Mouse (Mus musculus): ENCODE measurements around the gene Aasdh. TPM values are rescaled to one million over a fixed set of nuclear protein-coding genes. Genes with fewer than 3 reads are reported as not detected.

Gene Aasdh
- total RNA-seq, 1 experiment: 18.0 TPM

- peak within 1 kb of the TSS; percentile 83 to 88 for H3K4me3 ChIP-seq (ENCODE audit: insufficient read depth in 1 of 2, low read depth in 1 of 2, low read length in 2 of 2, poor library complexity in 1 of 2, severe bottlenecking in 1 of 2)
- TF ChIP-seq HCFC1 (IDR thresholded peaks at IDR 0.05; ENCODE audit: borderline replicate concordance, insufficient read depth, low read length) (peak; percentile 74; the same call in 1 of the 2 replicates), ZC3H11A (IDR thresholded peaks at IDR 0.05; ENCODE audit: borderline replicate concordance, low read depth, low read length) (0 out of 2 replicates have a peak, but pooled peaks have one; percentile 23), MAFK (IDR thresholded peaks at IDR 0.05; ENCODE audit: insufficient read depth, low read depth, low read length) (no peak)
- peak within 1 kb of the TSS; percentile 92 for H3K9ac ChIP-seq (ENCODE audit: insufficient read depth, low read depth, low read length, poor library complexity, severe bottlenecking)
- no peaks in the 10 kb centered on the region for H3K9me3 ChIP-seq (ENCODE audit: control insufficient read depth, insufficient read depth, low read depth, low read length)
- peak; percentile 98 for DNase-seq (ENCODE audit: low read depth, low spot score)
- H3K36me3 ChIP-seq (ENCODE audit: control insufficient read depth, insufficient read depth, low read length, poor library complexity, severe bottlenecking): peaks cover 17% of the 10 kb centered on the region
- H3K4me1 ChIP-seq (ENCODE audit: control insufficient read depth in 2 of 2, insufficient read depth in 2 of 2, low read length in 2 of 2, poor library complexity in 1 of 2): peaks cover 3 to 11% of the 10 kb centered on the region in 2 experiments; a peak in 2 of 4 replicates
- peak within 1 kb of the TSS; percentile 91 for H3K27ac ChIP-seq (ENCODE audit: insufficient read depth, low read depth, low read length, poor library complexity, severe bottlenecking)
- in situ Hi-C loops (cut with MboI; ENCODE audit: low sequenced_read_pairs in 2 of 2, unreplicated experiment in 2 of 2): no loop called here
Observed at GRCm38 (mm10) chr5:76951106-76952027, 46.1 kb upstream of the Aasdh start, which contains the start of the genes Paics and Ppat. Gene Paics (plus strand): TSS chr5:76951307. Gene Ppat (minus strand): TSS chr5:76951578.

- Histone ChIP-seq H3K36me3 (ENCODE audit: control insufficient read depth, insufficient read depth, low read length, poor library complexity, severe bottlenecking) (peaks cover 17% of the 10 kb centered on the region), H3K9ac (ENCODE audit: insufficient read depth, low read depth, low read length, poor library complexity, severe bottlenecking) (peak overlapping the region; percentile 87), H3K4me1 (ENCODE audit: control insufficient read depth in 2 of 2, insufficient read depth in 2 of 2, low read length in 2 of 2, poor library complexity in 1 of 2) (peaks cover 3 to 11% of the 10 kb centered on the region in 2 experiments; a peak in 2 of 4 replicates), H3K9me3 (ENCODE audit: control insufficient read depth, insufficient read depth, low read depth, low read length) (no peaks in the 10 kb centered on the region), H3K27ac (ENCODE audit: insufficient read depth, low read depth, low read length, poor library complexity, severe bottlenecking) (peak overlapping the region; percentile 55), H3K4me3 (ENCODE audit: insufficient read depth in 1 of 2, low read depth in 1 of 2, low read length in 2 of 2, poor library complexity in 1 of 2, severe bottlenecking in 1 of 2) (peak overlapping the region; percentile 76 to 83)
- in situ Hi-C loops (cut with MboI; ENCODE audit: low sequenced_read_pairs in 2 of 2, unreplicated experiment in 2 of 2): no loop called here
- no peak for DNase-seq (ENCODE audit: low read depth, low spot score)
- TF ChIP-seq MAFK (IDR thresholded peaks at IDR 0.05; ENCODE audit: insufficient read depth, low read depth, low read length) (no peak), CHD2 (IDR thresholded peaks at IDR 0.05; ENCODE audit: low read depth, low read length) (no peak), ZC3H11A (IDR thresholded peaks at IDR 0.05; ENCODE audit: borderline replicate concordance, low read depth, low read length) (no peak), HCFC1 (IDR thresholded peaks at IDR 0.05; ENCODE audit: borderline replicate concordance, insufficient read depth, low read length) (no peak), ZNF384 (IDR thresholded peaks at IDR 0.05; ENCODE audit: low read depth, low read length) (no peak)
Observed at GRCm38 (mm10) chr5:76950343-76951105, 45.2 kb upstream of the Aasdh start.

GRCm38 (mm10) chr5:76947758-76948157 lies 42.4 kb upstream of the Aasdh start:
- Histone ChIP-seq H3K9me3 (ENCODE audit: control insufficient read depth, insufficient read depth, low read depth, low read length) (no peaks in the 10 kb centered on the region), H3K36me3 (ENCODE audit: control insufficient read depth, insufficient read depth, low read length, poor library complexity, severe bottlenecking) (peaks cover 7% of the 10 kb centered on the region), H3K4me3 (ENCODE audit: insufficient read depth in 1 of 2, low read depth in 1 of 2, low read length in 2 of 2, poor library complexity in 1 of 2, severe bottlenecking in 1 of 2) (no peak overlapping the region), H3K27ac (ENCODE audit: insufficient read depth, low read depth, low read length, poor library complexity, severe bottlenecking) (no peak overlapping the region), H3K9ac (ENCODE audit: insufficient read depth, low read depth, low read length, poor library complexity, severe bottlenecking) (no peak overlapping the region), H3K4me1 (ENCODE audit: control insufficient read depth in 2 of 2, insufficient read depth in 2 of 2, low read length in 2 of 2, poor library complexity in 1 of 2) (peaks cover 4% of the 10 kb centered on the region in 2 experiments; a peak in 2 of 4 replicates)
- TF ChIP-seq ZC3H11A (IDR thresholded peaks at IDR 0.05; ENCODE audit: borderline replicate concordance, low read depth, low read length) (no peak), HCFC1 (IDR thresholded peaks at IDR 0.05; ENCODE audit: borderline replicate concordance, insufficient read depth, low read length) (no peak), CHD2 (IDR thresholded peaks at IDR 0.05; ENCODE audit: low read depth, low read length) (no peak), MAFK (IDR thresholded peaks at IDR 0.05; ENCODE audit: insufficient read depth, low read depth, low read length) (no peak), ZNF384 (IDR thresholded peaks at IDR 0.05; ENCODE audit: low read depth, low read length) (no peak)
- no peak for DNase-seq (ENCODE audit: low read depth, low spot score)
- in situ Hi-C loops (cut with MboI; ENCODE audit: low sequenced_read_pairs in 2 of 2, unreplicated experiment in 2 of 2): no loop called here

GRCm38 (mm10) chr5:76947142-76947541 lies 41.8 kb upstream of the Aasdh start:
- in situ Hi-C loops (cut with MboI; ENCODE audit: low sequenced_read_pairs in 2 of 2, unreplicated experiment in 2 of 2): no loop called here

More at GRCm38 (mm10) chr5:76947142-76947541, 41.8 kb upstream of the Aasdh start:
- Histone ChIP-seq H3K4me1 (ENCODE audit: control insufficient read depth in 2 of 2, insufficient read depth in 2 of 2, low read length in 2 of 2, poor library complexity in 1 of 2) (peaks cover 4% of the 10 kb centered on the region in 2 experiments; a peak in 2 of 4 replicates), H3K9me3 (ENCODE audit: control insufficient read depth, insufficient read depth, low read depth, low read length) (no peaks in the 10 kb centered on the region), H3K36me3 (ENCODE audit: control insufficient read depth, insufficient read depth, low read length, poor library complexity, severe bottlenecking) (peaks cover 7% of the 10 kb centered on the region), H3K4me3 (ENCODE audit: insufficient read depth in 1 of 2, low read depth in 1 of 2, low read length in 2 of 2, poor library complexity in 1 of 2, severe bottlenecking in 1 of 2) (no peak overlapping the region), H3K9ac (ENCODE audit: insufficient read depth, low read depth, low read length, poor library complexity, severe bottlenecking) (no peak overlapping the region), H3K27ac (ENCODE audit: insufficient read depth, low read depth, low read length, poor library complexity, severe bottlenecking) (no peak overlapping the region)
- no peak for DNase-seq (ENCODE audit: low read depth, low spot score)
- TF ChIP-seq ZNF384 (IDR thresholded peaks at IDR 0.05; ENCODE audit: low read depth, low read length): no peak
- TF ChIP-seq ZC3H11A (IDR thresholded peaks at IDR 0.05; ENCODE audit: borderline replicate concordance, low read depth, low read length): no peak
- no peak for TF ChIP-seq HCFC1 (IDR thresholded peaks at IDR 0.05; ENCODE audit: borderline replicate concordance, insufficient read depth, low read length)
- no peak for TF ChIP-seq MAFK (IDR thresholded peaks at IDR 0.05; ENCODE audit: insufficient read depth, low read depth, low read length)
- no peak for TF ChIP-seq CHD2 (IDR thresholded peaks at IDR 0.05; ENCODE audit: low read depth, low read length)

All from ES-E14 (cell line).